Mouse (Mus musculus): ENCODE data around the gene Alg13. TPM values are rescaled to one million over a fixed set of nuclear protein-coding genes. Genes with fewer than 3 reads are reported as not detected.

Alg13 gene
- total RNA-seq, 4 experiments from 2014 or later: 4.0 to 6.6 (median 5.8) TPM

Small RNA genes within 50 kb of the gene (microRNA-seq; reads per million reads assigned to microRNA genes)
- not detected for gene Mir680-2

Other genes with a start within 250 kb of the Alg13 start
- gene A730046J19Rik, start 164.1 kb upstream of the Alg13 start, total RNA-seq (2022): under 1 TPM; 0.08 to 0.55 (median 0.28) TPM
- gene Trpc5os, start 138.8 kb downstream of the Alg13 start, total RNA-seq (2022): not detected

Data from heart, adult 8-10 months (tissue).